Mouse (Mus musculus): ENCODE data around the gene Gnas. TPM values are rescaled to one million over a fixed set of nuclear protein-coding genes. Genes with fewer than 3 reads are reported as not detected.

The Gnas gene
- polyA plus RNA-seq, 1 experiment: 139 TPM

GRCm38 (mm10) chr2:174327295-174327981 lies 43.3 kb downstream of the Gnas start:
- Histone ChIP-seq H3K4me3 (ENCODE audit: control insufficient read depth, low read depth, low read length) (peak overlapping the region; percentile 67), H3K27ac (ENCODE audit: control insufficient read depth, insufficient read depth, low read depth, low read length) (no peak overlapping the region), H3K27me3 (ENCODE audit: control insufficient read depth, insufficient read depth, low read length) (no peaks in the 10 kb centered on the region; the same call in 1 of the 2 replicates), H3K36me3 (ENCODE audit: control insufficient read depth, insufficient read depth, low read length) (no peaks in the 10 kb centered on the region), H3K4me1 (ENCODE audit: control insufficient read depth, insufficient read depth, low read length) (peaks cover 15% of the 10 kb centered on the region)
- TF ChIP-seq POLR2A (IDR thresholded peaks at IDR 0.05; ENCODE audit: control insufficient read depth, low read depth, low read length) (peak; percentile 37), CTCF (IDR thresholded peaks at IDR 0.05; ENCODE audit: control insufficient read depth, insufficient read depth, insufficient replicate concordance, low read depth, low read length) (no peak)

- no peak overlapping the region for H3K27ac ChIP-seq (ENCODE audit: control insufficient read depth, insufficient read depth, low read depth, low read length)
These were observed 44.3 kb downstream of the Gnas start for GRCm38 (mm10) chr2:174328358-174328905.

DNA sequence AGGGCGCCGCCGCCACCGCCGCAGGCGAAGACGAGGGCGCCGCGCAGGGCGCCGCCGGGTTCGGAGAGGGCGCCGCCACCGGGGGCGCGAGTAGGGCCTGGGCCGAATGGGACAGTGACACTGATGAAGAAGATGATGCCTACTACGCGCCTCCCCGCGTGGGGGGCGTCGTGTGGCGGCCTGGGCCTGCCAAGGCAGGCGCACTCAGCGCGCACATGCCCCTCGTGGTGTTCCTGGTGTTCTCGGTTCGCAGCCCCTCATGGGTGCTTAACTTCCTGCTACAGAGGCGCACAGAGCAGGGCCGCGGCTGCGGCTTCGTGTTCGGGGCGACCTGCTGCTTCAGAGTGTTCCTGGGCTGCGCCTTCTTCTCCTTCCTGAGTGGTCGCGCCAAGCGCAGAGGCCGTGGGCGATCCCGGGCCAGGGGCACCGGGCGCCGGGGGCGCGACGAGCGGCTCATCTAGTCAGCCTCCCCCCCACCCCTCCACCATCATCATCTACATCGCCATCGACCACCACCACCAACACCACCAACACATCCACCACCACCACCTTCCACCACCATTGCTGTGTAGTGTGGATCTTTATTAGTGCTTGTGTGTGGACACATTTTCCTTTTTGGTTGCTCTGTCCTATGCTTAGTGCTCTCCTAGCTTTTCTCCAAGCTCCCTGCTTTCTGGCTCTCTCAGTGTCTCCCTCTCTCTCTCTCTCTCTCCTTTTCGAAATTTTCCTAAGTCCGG lies 45.0 kb downstream of the Gnas start:
- no peaks in the 10 kb centered on the region for H3K36me3 ChIP-seq (ENCODE audit: control insufficient read depth, insufficient read depth, low read length)
- TF ChIP-seq POLR2A (IDR thresholded peaks at IDR 0.05; ENCODE audit: control insufficient read depth, low read depth, low read length) (no peak), CTCF (IDR thresholded peaks at IDR 0.05; ENCODE audit: control insufficient read depth, insufficient read depth, insufficient replicate concordance, low read depth, low read length) (no peak)
- H3K4me3 ChIP-seq (ENCODE audit: control insufficient read depth, low read depth, low read length): peak overlapping the region; percentile 71
- H3K27ac ChIP-seq (ENCODE audit: control insufficient read depth, insufficient read depth, low read depth, low read length): peak overlapping the region; percentile 12; the same call in 1 of the 2 replicates
- no peaks in the 10 kb centered on the region; the same call in 1 of the 2 replicates for H3K27me3 ChIP-seq (ENCODE audit: control insufficient read depth, insufficient read depth, low read length)
- peaks cover 15% of the 10 kb centered on the region for H3K4me1 ChIP-seq (ENCODE audit: control insufficient read depth, insufficient read depth, low read length)

More at GRCm38 (mm10) chr2:174328358-174328905, 44.3 kb downstream of the Gnas start:
- TF ChIP-seq POLR2A (IDR thresholded peaks at IDR 0.05; ENCODE audit: control insufficient read depth, low read depth, low read length) (no peak), CTCF (IDR thresholded peaks at IDR 0.05; ENCODE audit: control insufficient read depth, insufficient read depth, insufficient replicate concordance, low read depth, low read length) (no peak)
- Histone ChIP-seq H3K27me3 (ENCODE audit: control insufficient read depth, insufficient read depth, low read length) (no peaks in the 10 kb centered on the region; the same call in 1 of the 2 replicates), H3K4me1 (ENCODE audit: control insufficient read depth, insufficient read depth, low read length) (peaks cover 15% of the 10 kb centered on the region), H3K4me3 (ENCODE audit: control insufficient read depth, low read depth, low read length) (peak overlapping the region; percentile 30; the same call in 1 of the 2 replicates), H3K36me3 (ENCODE audit: control insufficient read depth, insufficient read depth, low read length) (no peaks in the 10 kb centered on the region)

GRCm38 (mm10) chr2:174329663-174330615 lies 45.8 kb downstream of the Gnas start:
- peaks cover 15% of the 10 kb centered on the region for H3K4me1 ChIP-seq (ENCODE audit: control insufficient read depth, insufficient read depth, low read length)
- TF ChIP-seq POLR2A (IDR thresholded peaks at IDR 0.05; ENCODE audit: control insufficient read depth, low read depth, low read length): peak; percentile 32; the same call in 1 of the 2 replicates
- no peak for TF ChIP-seq CTCF (IDR thresholded peaks at IDR 0.05; ENCODE audit: control insufficient read depth, insufficient read depth, insufficient replicate concordance, low read depth, low read length)
- no peaks in the 10 kb centered on the region for H3K36me3 ChIP-seq (ENCODE audit: control insufficient read depth, insufficient read depth, low read length)
- H3K27ac ChIP-seq (ENCODE audit: control insufficient read depth, insufficient read depth, low read depth, low read length): peak overlapping the region; percentile 85
- H3K27me3 ChIP-seq (ENCODE audit: control insufficient read depth, insufficient read depth, low read length): no peaks in the 10 kb centered on the region; the same call in 1 of the 2 replicates
- H3K4me3 ChIP-seq (ENCODE audit: control insufficient read depth, low read depth, low read length): peak overlapping the region; percentile 95

GRCm38 (mm10) chr2:174330616-174331191 lies 46.6 kb downstream of the Gnas start:
- Histone ChIP-seq H3K4me3 (ENCODE audit: control insufficient read depth, low read depth, low read length) (peak overlapping the region; percentile 95), H3K36me3 (ENCODE audit: control insufficient read depth, insufficient read depth, low read length) (no peaks in the 10 kb centered on the region), H3K4me1 (ENCODE audit: control insufficient read depth, insufficient read depth, low read length) (peaks cover 15% of the 10 kb centered on the region), H3K27me3 (ENCODE audit: control insufficient read depth, insufficient read depth, low read length) (no peaks in the 10 kb centered on the region; the same call in 1 of the 2 replicates), H3K27ac (ENCODE audit: control insufficient read depth, insufficient read depth, low read depth, low read length) (peak overlapping the region; percentile 85)
- TF ChIP-seq CTCF (IDR thresholded peaks at IDR 0.05; ENCODE audit: control insufficient read depth, insufficient read depth, insufficient replicate concordance, low read depth, low read length): no peak
- no peak for TF ChIP-seq POLR2A (IDR thresholded peaks at IDR 0.05; ENCODE audit: control insufficient read depth, low read depth, low read length)

- H3K36me3 ChIP-seq (ENCODE audit: control insufficient read depth, insufficient read depth, low read length): no peaks in the 10 kb centered on the region
- no peak for TF ChIP-seq POLR2A (IDR thresholded peaks at IDR 0.05; ENCODE audit: control insufficient read depth, low read depth, low read length)
- TF ChIP-seq CTCF (IDR thresholded peaks at IDR 0.05; ENCODE audit: control insufficient read depth, insufficient read depth, insufficient replicate concordance, low read depth, low read length): no peak
- H3K4me1 ChIP-seq (ENCODE audit: control insufficient read depth, insufficient read depth, low read length): peaks cover 15% of the 10 kb centered on the region
- no peaks in the 10 kb centered on the region; the same call in 1 of the 2 replicates for H3K27me3 ChIP-seq (ENCODE audit: control insufficient read depth, insufficient read depth, low read length)
- H3K27ac ChIP-seq (ENCODE audit: control insufficient read depth, insufficient read depth, low read depth, low read length): no peak overlapping the region
- peak overlapping the region; percentile 22; the same call in 1 of the 2 replicates for H3K4me3 ChIP-seq (ENCODE audit: control insufficient read depth, low read depth, low read length)
These were observed 47.3 kb downstream of the Gnas start for GRCm38 (mm10) chr2:174331282-174332030.
